ENCODE assay signal across 10 mouse cellular contexts in genomic region chr6:72217415-72217784, GRCm38 (mm10). TPM values are rescaled to one million over a fixed set of nuclear protein-coding genes. Genes with fewer than 3 reads are reported as not detected.
DNase-seq lines count a peak whose midpoint lies in the region; ATAC-seq and TF ChIP-seq lines count a peak whose summit lies in the region.
"Had no signal": no experiment of that assay in that cellular context is flagged by ENCODE, and none has a peak within 500 bp of the region (broad histone marks: within the 10 kb centered on the region; RNA-seq: fewer than 3 reads in every experiment).

No protein-coding gene starts in this region.

- peak overlapping the region; percentile 81 for H3K27ac ChIP-seq in heart, embryonic 10.5 days
- H3K27ac ChIP-seq in MEL (ENCODE audit: control insufficient read depth, low read depth, low read length), result no peak overlapping the region
- peak overlapping the region; percentile 85 for H3K27ac ChIP-seq in hindbrain, embryonic 12.5 days
- H3K27ac ChIP-seq in midbrain, embryonic 11.5 days (ENCODE audit: low read depth, low read length), result peak overlapping the region; percentile 70

- TF ChIP-seq POLR2A in MEL (IDR thresholded peaks at IDR 0.05; ENCODE audit: control insufficient read depth in 1 of 2, insufficient read depth in 1 of 2, low read depth in 1 of 2, low read length in 2 of 2, poor library complexity in 1 of 2), result no peak

- TF ChIP-seq EP300 in MEL (IDR thresholded peaks at IDR 0.05; ENCODE audit: low read depth in 1 of 2, low read length in 2 of 2), result no peak

- no peak for TF ChIP-seq CTCF in MEL (IDR thresholded peaks at IDR 0.05 in 2 of 3, conservative IDR thresholded peaks at IDR 0.05 in 1 of 3; ENCODE audit: control insufficient read depth in 1 of 3, insufficient read depth in 1 of 3, low read depth in 2 of 3, low read length in 3 of 3, poor library complexity in 1 of 3, severe bottlenecking in 1 of 3)

- H3K27me3 ChIP-seq in heart, embryonic 10.5 days (ENCODE audit: insufficient read depth, poor library complexity, severe bottlenecking), result 0 out of 2 replicates have a peak, but pooled peaks cover 3% of the 10 kb centered on the region
- peaks cover 12 to 26% of the 10 kb centered on the region in 2 experiments for H3K27me3 ChIP-seq in MEL (ENCODE audit: control insufficient read depth in 1 of 2, insufficient read depth in 2 of 2, low read length in 2 of 2)
- H3K27me3 ChIP-seq in hindbrain, embryonic 12.5 days, result peaks cover 45% of the 10 kb centered on the region
- peaks cover 5% of the 10 kb centered on the region; the same call in 1 of the 2 replicates for H3K27me3 ChIP-seq in midbrain, embryonic 11.5 days (ENCODE audit: control insufficient read depth, insufficient read depth, low read length)

- no peaks in the 10 kb centered on the region for H3K36me3 ChIP-seq in heart, embryonic 10.5 days
- no peaks in the 10 kb centered on the region; a peak in 1 of 4 replicates for H3K36me3 ChIP-seq in MEL (ENCODE audit: control insufficient read depth in 1 of 2, insufficient read depth in 2 of 2, low read length in 2 of 2)
- H3K36me3 ChIP-seq in hindbrain, embryonic 12.5 days, result no peaks in the 10 kb centered on the region
- no peaks in the 10 kb centered on the region for H3K36me3 ChIP-seq in midbrain, embryonic 11.5 days (ENCODE audit: control insufficient read depth, insufficient read depth, low read length)

- peak overlapping the region; percentile 40 for H3K4me3 ChIP-seq in heart, embryonic 10.5 days
- H3K4me3 ChIP-seq in MEL (ENCODE audit: control insufficient read depth in 1 of 2, insufficient read depth in 1 of 2, low read depth in 2 of 2, low read length in 2 of 2), result 0 out of 4 replicates have a peak overlapping the region, but pooled peaks of 1 of the 2 experiments have one; percentile 8
- 0 out of 2 replicates have a peak overlapping the region, but pooled peaks have one; percentile 2 for H3K4me3 ChIP-seq in hindbrain, embryonic 12.5 days
- H3K4me3 ChIP-seq in midbrain, embryonic 11.5 days (ENCODE audit: low read depth, low read length), result no peak overlapping the region

- peak overlapping the region; percentile 47 for H3K4me2 ChIP-seq in hindbrain, embryonic 12.5 days (replicated peaks)
- H3K4me2 ChIP-seq in midbrain, embryonic 11.5 days, result peak overlapping the region; percentile 37

- peak; percentile 6; the same call in 1 of the 2 replicates for ATAC-seq in hindbrain, embryonic 12.5 days (ENCODE audit: low FRiP score)
- peak; percentile 14; the same call in 1 of the 2 replicates for ATAC-seq in midbrain, embryonic 11.5 days (ENCODE audit: low FRiP score)
- no peak for ATAC-seq in erythroid progenitor cell, adult 5-6 weeks (replicated peaks; ENCODE audit: low FRiP score, poor library complexity, severe bottlenecking)
- ATAC-seq: CD4-positive, CD25-positive, alpha-beta regulatory T cell, adult 4 months had no signal

- H3K9me3 ChIP-seq in heart, embryonic 10.5 days, result no peaks in the 10 kb centered on the region
- H3K9me3 ChIP-seq in MEL (replicated peaks; ENCODE audit: insufficient read depth, low read length), result no peaks in the 10 kb centered on the region
- H3K9me3 ChIP-seq in hindbrain, embryonic 12.5 days (replicated peaks), result no peaks in the 10 kb centered on the region
- no peaks in the 10 kb centered on the region for H3K9me3 ChIP-seq in midbrain, embryonic 11.5 days (ENCODE audit: control insufficient read depth, low read length)

- no peak for DNase-seq in heart, embryonic 10.5 days (ENCODE audit: low spot score)
- no peak for DNase-seq in heart, adult 11 months
- DNase-seq in MEL (ENCODE audit: low read depth, low spot score), result no peak
- DNase-seq in midbrain, embryonic 11.5 days (ENCODE audit: low spot score, missing footprints), result no peak
- no peak for DNase-seq in frontal cortex, adult 2 months (ENCODE audit: extremely low spot score in 1 of 2, low spot score in 1 of 2)
- DNase-seq in gastrocnemius, postnatal 10 days, result no peak

- peaks cover 98% of the 10 kb centered on the region for H3K4me1 ChIP-seq in heart, embryonic 10.5 days
- H3K4me1 ChIP-seq in MEL (ENCODE audit: control insufficient read depth in 1 of 2, insufficient read depth in 2 of 2, low read length in 2 of 2), result peaks cover 0 to 3% of the 10 kb centered on the region in 2 experiments; a peak in 3 of 4 replicates
- H3K4me1 ChIP-seq in hindbrain, embryonic 12.5 days, result peaks cover 80% of the 10 kb centered on the region
- peaks cover 51% of the 10 kb centered on the region for H3K4me1 ChIP-seq in midbrain, embryonic 11.5 days (ENCODE audit: control insufficient read depth, insufficient read depth, low read length)

- no peak for TF ChIP-seq RAD21 in MEL (IDR thresholded peaks at IDR 0.05; ENCODE audit: low read depth, low read length)

- no peaks in the 10 kb centered on the region for H3K79me2 ChIP-seq in MEL (ENCODE audit: control insufficient read depth, insufficient read depth, low read length, poor library complexity)

- H3K9ac ChIP-seq in MEL (ENCODE audit: control insufficient read depth, low read depth, low read length, poor library complexity, severe bottlenecking), result peak overlapping the region; percentile 20; the same call in 1 of the 2 replicates
- H3K9ac ChIP-seq in hindbrain, embryonic 12.5 days, result no peak overlapping the region
- H3K9ac ChIP-seq in midbrain, embryonic 11.5 days (ENCODE audit: low read length), result peak overlapping the region; percentile 41; the same call in 1 of the 2 replicates

- WGBS in heart, embryonic 10.5 days, result 62% methylated on average over 6 of the region's 6 CpGs
- WGBS in hindbrain, embryonic 12.5 days, result 61% methylated on average over 6 of the region's 6 CpGs
- 70% methylated on average over 6 of the region's 6 CpGs for WGBS in midbrain, embryonic 11.5 days

TF ChIP-seq in MEL, 35 proteins besides CTCF, POLR2A, EP300 and RAD21:
- TF ChIP-seq CHD2 (IDR thresholded peaks at IDR 0.05; ENCODE audit: low read length), result no peak
- no peak for TF ChIP-seq ZKSCAN1 (IDR thresholded peaks at IDR 0.05; ENCODE audit: low read depth, low read length)
- TF ChIP-seq UBTF (IDR thresholded peaks at IDR 0.05; ENCODE audit: borderline replicate concordance, insufficient read depth, low read depth, low read length), result no peak
- TF ChIP-seq NRF1 (IDR thresholded peaks at IDR 0.05; ENCODE audit: insufficient read depth, low read depth, low read length, poor library complexity, severe bottlenecking), result no peak
- no peak for TF ChIP-seq MAX (IDR thresholded peaks at IDR 0.05; ENCODE audit: low read length)

RNA-seq across cellular contexts. Expression of gene Atoh8, which starts 18.0 kb away (rescaled TPM):
- 10.9 and 15.7 TPM in 2 replicates for polyA plus RNA-seq in heart, embryonic 10.5 days (2016; fragmentation: Nextera tagmentation; extraction: Ambion mirVana)
- total RNA-seq in MEL (2012; rRNA removed), result not detected in 2 replicates
- polyA plus RNA-seq in MEL (2012; ENCODE audit: insufficient read depth in 1 of 2, insufficient read length in 2 of 2, low read depth in 1 of 2, low replicate concordance in 2 of 2, missing spikeins in 1 of 2), result not detected
- 12.4 and 13.7 TPM in 2 replicates for polyA plus RNA-seq in hindbrain, embryonic 12.5 days (2016; fragmentation: Nextera tagmentation; extraction: Ambion mirVana)
- 4.8 and 6.1 TPM in 2 replicates for polyA plus RNA-seq in midbrain, embryonic 11.5 days (2014; fragmentation: Nextera tagmentation; extraction: Ambion mirVana)
- 1.5 and 2.3 TPM in 2 replicates for polyA plus RNA-seq in frontal cortex, adult 2 months (2012; rRNA removed)
- 1 to 10 TPM; 4.0 to 4.6 TPM for total RNA-seq in gastrocnemius, postnatal 10 days (2021)
- total RNA-seq in erythroid progenitor cell, adult 5-6 weeks (2015; ENCODE audit: low replicate concordance), result not detected in 2 replicates
- not detected in 2 replicates for total RNA-seq in erythroid progenitor cell, adult 5-6 weeks (2017; ENCODE audit: low replicate concordance)
- total RNA-seq: megakaryocyte-erythroid progenitor cell, adult 5-6 weeks had no signal
- polyA plus RNA-seq: CD4-positive, CD25-positive, alpha-beta regulatory T cell, adult 4 months had no signal
